Mouse (Mus musculus) MEL (cell line): Measurements from ENCODE around the gene Ppp1r11. TPM values are rescaled to one million over a fixed set of nuclear protein-coding genes. Genes with fewer than 3 reads are reported as not detected.

Experiments used
- DNase-seq: peaks from one replicate; pipeline ENCODE4 v3.0.0; 2011; ENCODE audit warnings: low read depth, low spot score
- H3K27ac ChIP-seq: 2 replicates; pipeline ENCODE4 v1.5.1; 2012; ENCODE audit warnings: low read depth, mild to moderate bottlenecking, control low read depth, low read length, moderate library complexity; ENCODE audit not compliant: control insufficient read depth
- H3K27me3 ChIP-seq, 2 experiments: fragments of 150-350 bp in 1 of 2; sonication (generic) in 1 of 2; 2 replicates each; pipeline ENCODE4 v1.6.1; 2012; ENCODE audit warnings: low read length in 2 of 2, mild to moderate bottlenecking in 2 of 2, improper control_type of control experiment in 1 of 2, moderate library complexity in 1 of 2; ENCODE audit not compliant: insufficient read depth in 2 of 2, control insufficient read depth in 1 of 2
- H3K36me3 ChIP-seq, 2 experiments: 2 replicates each; pipeline ENCODE4 v1.6.1; 2012 to 2014; ENCODE audit warnings: low read length in 2 of 2, improper control_type of control experiment in 1 of 2, inconsistent platforms in 1 of 2, mild to moderate bottlenecking in 1 of 2; ENCODE audit not compliant: insufficient read depth in 2 of 2, control insufficient read depth in 1 of 2
- H3K4me1 ChIP-seq, 2 experiments: fragments of 150-350 bp in 1 of 2; sonication (generic) in 1 of 2; 2 replicates each; pipeline ENCODE4 v1.6.1; 2012; ENCODE audit warnings: low read length in 2 of 2, improper control_type of control experiment in 1 of 2, mild to moderate bottlenecking in 1 of 2; ENCODE audit not compliant: insufficient read depth in 2 of 2, control insufficient read depth in 1 of 2
- H3K4me3 ChIP-seq, 2 experiments: fragments of 150-350 bp in 1 of 2; sonication (generic) in 1 of 2; 2 replicates each; pipeline ENCODE4 v1.5.1; 2012; ENCODE audit warnings: low read depth in 2 of 2, low read length in 2 of 2, mild to moderate bottlenecking in 2 of 2, moderate library complexity in 2 of 2, control low read depth in 1 of 2, improper control_type of control experiment in 1 of 2; ENCODE audit not compliant: control insufficient read depth in 1 of 2, insufficient read depth in 1 of 2
- H3K79me2 ChIP-seq: 2 replicates; pipeline ENCODE4 v1.6.1; 2012; ENCODE audit warnings: mild to moderate bottlenecking, low read length, moderate library complexity; ENCODE audit not compliant: control insufficient read depth, poor library complexity, insufficient read depth
- H3K9ac ChIP-seq: 2 replicates; pipeline ENCODE4 v1.6.1; 2012; ENCODE audit warnings: low read depth, mild to moderate bottlenecking, control low read depth, low read length, moderate library complexity; ENCODE audit not compliant: control insufficient read depth, poor library complexity, severe bottlenecking
- H3K9me3 ChIP-seq: fragments of 150-350 bp; sonication (generic); replicated peaks from 2 replicates; pipeline ENCODE4 v1.6.1; 2012; ENCODE audit warnings: mild to moderate bottlenecking, low read length, improper control_type of control experiment, moderate library complexity; ENCODE audit not compliant: insufficient read depth
- CHD1 ChIP-seq: IDR thresholded peaks from 2 replicates; pipeline ENCODE4 v1.6.1; 2012; ENCODE audit warnings: low read depth, mild to moderate bottlenecking, inconsistent platforms, low read length, improper control_type of control experiment
- EP300 ChIP-seq, 2 experiments: IDR thresholded peaks; 2 replicates each; pipeline ENCODE4 v1.6.1; 2011; ENCODE audit warnings: improper control_type of control experiment in 2 of 2, low read length in 2 of 2, low read depth in 1 of 2, mild to moderate bottlenecking in 1 of 2
- ETS1 ChIP-seq: IDR thresholded peaks from 2 replicates; pipeline ENCODE4 v1.6.1; 2012; ENCODE audit warnings: low read depth, mild to moderate bottlenecking, inconsistent platforms, low read length, improper control_type of control experiment, moderate library complexity
- GATA1 ChIP-seq: IDR thresholded peaks from 2 replicates; pipeline ENCODE4 v1.6.1; 2011; ENCODE audit warnings: low read depth, low read length, improper control_type of control experiment
- HCFC1 ChIP-seq: IDR thresholded peaks from 2 replicates; pipeline ENCODE4 v1.6.1; 2012; ENCODE audit warnings: low read depth, mild to moderate bottlenecking, inconsistent platforms, low read length, improper control_type of control experiment, moderate library complexity
- KAT2A ChIP-seq: conservative IDR thresholded peaks from 2 replicates; pipeline ENCODE4 v1.6.1; 2012; ENCODE audit warnings: low read depth, low read length, improper control_type of control experiment, inconsistent platforms
- MAFK ChIP-seq: IDR thresholded peaks from 2 replicates; pipeline ENCODE4 v1.6.1; 2011; ENCODE audit warnings: low read depth, mild to moderate bottlenecking, low read length, improper control_type of control experiment, borderline replicate concordance
- MAX ChIP-seq: IDR thresholded peaks from 2 replicates; pipeline ENCODE4 v1.6.1; 2011; ENCODE audit warnings: low read length, improper control_type of control experiment
- MXI1 ChIP-seq: IDR thresholded peaks from 2 replicates; pipeline ENCODE4 v1.6.1; 2011; ENCODE audit warnings: mild to moderate bottlenecking, low read depth, low read length, improper control_type of control experiment
- MYB ChIP-seq: IDR thresholded peaks from 2 replicates; pipeline ENCODE4 v1.6.1; 2011; ENCODE audit warnings: mild to moderate bottlenecking, low read depth, low read length, improper control_type of control experiment
- MYC ChIP-seq: IDR thresholded peaks from 2 replicates; pipeline ENCODE4 v1.6.1; 2011; ENCODE audit warnings: low read depth, mild to moderate bottlenecking, low read length, improper control_type of control experiment, moderate library complexity
- NRF1 ChIP-seq: IDR thresholded peaks from 2 replicates; pipeline ENCODE4 v1.6.1; 2014; ENCODE audit warnings: low read depth, mild to moderate bottlenecking, inconsistent platforms, low read length, improper control_type of control experiment, moderate library complexity; ENCODE audit not compliant: poor library complexity, insufficient read depth, severe bottlenecking
- POLR2A ChIP-seq, 2 experiments: IDR thresholded peaks; 2 replicates each; pipeline ENCODE4 v1.6.1; 2011 to 2012; ENCODE audit warnings: low read length in 2 of 2, mild to moderate bottlenecking in 2 of 2, control low read depth in 1 of 2, improper control_type of control experiment in 1 of 2, low read depth in 1 of 2, moderate library complexity in 1 of 2; ENCODE audit not compliant: control insufficient read depth in 1 of 2, insufficient read depth in 1 of 2, poor library complexity in 1 of 2
- POLR2AphosphoS2 ChIP-seq: IDR thresholded peaks from 2 replicates; pipeline ENCODE4 v1.6.1; 2011; ENCODE audit warnings: low read length, improper control_type of control experiment
- RAD21 ChIP-seq: IDR thresholded peaks from 2 replicates; pipeline ENCODE4 v1.6.1; 2011; ENCODE audit warnings: mild to moderate bottlenecking, low read depth, low read length, improper control_type of control experiment
- RCOR1 ChIP-seq: IDR thresholded peaks from 2 replicates; pipeline ENCODE4 v1.6.1; 2012; ENCODE audit warnings: low read depth, mild to moderate bottlenecking, inconsistent platforms, low read length, improper control_type of control experiment
- SIN3A ChIP-seq: IDR thresholded peaks from 2 replicates; pipeline ENCODE4 v1.6.1; 2012; ENCODE audit warnings: low read length, improper control_type of control experiment, inconsistent platforms
- TAL1 ChIP-seq: IDR thresholded peaks from 2 replicates; pipeline ENCODE4 v1.6.1; 2012; ENCODE audit warnings: mild to moderate bottlenecking, inconsistent platforms, low read length, moderate library complexity, mixed read lengths
- UBTF ChIP-seq: IDR thresholded peaks from 2 replicates; pipeline ENCODE4 v1.6.1; 2012; ENCODE audit warnings: low read depth, mild to moderate bottlenecking, inconsistent platforms, low read length, improper control_type of control experiment, moderate library complexity, borderline replicate concordance; ENCODE audit not compliant: insufficient read depth
- USF2 ChIP-seq, 2 experiments: IDR thresholded peaks; 2 replicates each; pipeline ENCODE4 v1.6.1; 2011 to 2012; ENCODE audit warnings: improper control_type of control experiment in 2 of 2, low read length in 2 of 2, borderline replicate concordance in 1 of 2, inconsistent platforms in 1 of 2, low read depth in 1 of 2, mild to moderate bottlenecking in 1 of 2; ENCODE audit not compliant: insufficient read depth in 1 of 2
- ZC3H11A ChIP-seq: IDR thresholded peaks from 2 replicates; pipeline ENCODE4 v1.6.1; 2012; ENCODE audit warnings: low read depth, mild to moderate bottlenecking, inconsistent platforms, low read length, improper control_type of control experiment
- ZKSCAN1 ChIP-seq: IDR thresholded peaks from 2 replicates; pipeline ENCODE4 v1.6.1; 2012; ENCODE audit warnings: low read depth, mild to moderate bottlenecking, inconsistent platforms, low read length, improper control_type of control experiment, moderate library complexity
- polyA plus RNA-seq, 2 experiments: library from polyadenylated mRNA; stranded (reverse) in 1 of 2; unstranded in 1 of 2; fragments of >175 nt in 1 of 2; fragments of >200 nt in 1 of 2; gene quantifications; 2 replicates each; pipeline versions ENCODE4 v1.2.1 to v1.2.4; 2012; ENCODE audit warnings: low replicate concordance in 2 of 2, low read depth in 1 of 2; ENCODE audit not compliant: insufficient read length in 2 of 2, insufficient read depth in 1 of 2, missing spikeins in 1 of 2
- total RNA-seq: library from RNA; depleted of rRNA; stranded (reverse); fragments of 300-350 nt; gene quantifications from 2 replicates; pipeline ENCODE4 v1.2.3, GENCODE M21; 2012

The Ppp1r11 gene
- total and polyA plus RNA-seq, 3 experiments = 138 to 146 TPM; not detected in 1

GRCm38 (mm10) chr17:36971172-36971850, 19.8 kb upstream of the Ppp1r11 start:
- Histone ChIP-seq H3K36me3 (no peaks in the 10 kb centered on the region), H3K27me3 (peaks cover 0 to 3% of the 10 kb centered on the region in 2 experiments; a peak in 1 of 4 replicates), H3K79me2 (no peaks in the 10 kb centered on the region), H3K27ac (no peak overlapping the region), H3K4me1 (no peaks in the 10 kb centered on the region), H3K9me3 (no peaks in the 10 kb centered on the region), H3K4me3 (no peak overlapping the region), H3K9ac (no peak overlapping the region)
- no peak for DNase-seq
- TF ChIP-seq NRF1 = no peak

GRCm38 (mm10) chr17:36970316-36970890, 18.9 kb upstream of the Ppp1r11 start:
- no peak for DNase-seq
- no peak overlapping the region for H3K27ac ChIP-seq
- no peaks in the 10 kb centered on the region for H3K36me3 ChIP-seq
- H3K4me3 ChIP-seq = no peak overlapping the region
- H3K9me3 ChIP-seq = no peaks in the 10 kb centered on the region
- H3K79me2 ChIP-seq = no peaks in the 10 kb centered on the region
- no peak overlapping the region for H3K9ac ChIP-seq
- peaks cover 0 to 3% of the 10 kb centered on the region in 2 experiments; a peak in 1 of 4 replicates for H3K27me3 ChIP-seq
- no peak for TF ChIP-seq UBTF
- TF ChIP-seq GATA1 = no peak
- TF ChIP-seq POLR2AphosphoS2 = no peak
- no peak for TF ChIP-seq POLR2A (IDR thresholded peaks at IDR 0.05; ENCODE audit: control insufficient read depth in 1 of 2, insufficient read depth in 1 of 2, low read depth in 1 of 2, low read length in 2 of 2, poor library complexity in 1 of 2)
- no peak for TF ChIP-seq RCOR1
- TF ChIP-seq MAFK = no peak
- no peak for TF ChIP-seq MXI1
- TF ChIP-seq NRF1 = no peak
- TF ChIP-seq USF2 (IDR thresholded peaks at IDR 0.05; ENCODE audit: borderline replicate concordance in 1 of 2, insufficient read depth in 1 of 2, low read depth in 1 of 2, low read length in 2 of 2) = no peak
- no peaks in the 10 kb centered on the region for H3K4me1 ChIP-seq

DNA sequence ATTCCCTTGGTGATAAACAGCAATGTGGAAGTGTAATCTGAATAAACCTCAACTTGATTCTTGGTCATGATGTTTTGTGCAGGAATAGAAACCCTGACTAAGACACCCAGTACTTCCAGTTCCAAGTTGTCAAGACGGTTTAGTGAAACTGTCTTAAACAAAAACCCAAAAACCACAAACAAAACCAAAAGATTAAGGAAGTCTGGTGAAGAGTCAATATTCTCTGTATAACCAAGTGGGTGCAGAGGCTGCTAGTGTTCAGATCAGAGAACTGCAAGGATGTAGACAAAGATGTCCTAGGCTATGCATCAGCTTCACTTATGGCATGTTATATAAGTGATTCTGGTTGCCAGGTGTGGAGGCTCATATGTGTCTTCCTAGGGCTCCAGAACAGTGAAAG, 15.3 kb upstream of the Ppp1r11 start:
- H3K27ac ChIP-seq = no peak overlapping the region
- H3K79me2 ChIP-seq = no peaks in the 10 kb centered on the region
- no peaks in the 10 kb centered on the region for H3K36me3 ChIP-seq
- no peaks in the 10 kb centered on the region for H3K4me1 ChIP-seq
- no peak for TF ChIP-seq MXI1
- TF ChIP-seq RCOR1 = no peak
- no peak for TF ChIP-seq KAT2A
- no peak for TF ChIP-seq MYC
- TF ChIP-seq MAX = no peak
- TF ChIP-seq HCFC1 = no peak
- no peak for TF ChIP-seq ETS1
- no peak for TF ChIP-seq EP300 (IDR thresholded peaks at IDR 0.05; ENCODE audit: low read depth in 1 of 2, low read length in 2 of 2)
- no peak for TF ChIP-seq CHD1
- no peak for TF ChIP-seq UBTF
- TF ChIP-seq ZKSCAN1 = no peak
- TF ChIP-seq MYB = no peak
- TF ChIP-seq TAL1 = no peak
- TF ChIP-seq ZC3H11A = no peak
- TF ChIP-seq POLR2A (IDR thresholded peaks at IDR 0.05; ENCODE audit: control insufficient read depth in 1 of 2, insufficient read depth in 1 of 2, low read depth in 1 of 2, low read length in 2 of 2, poor library complexity in 1 of 2) = no peak
- no peak for TF ChIP-seq RAD21
- no peak for TF ChIP-seq SIN3A
- peaks cover 0 to 3% of the 10 kb centered on the region in 2 experiments; a peak in 2 of 4 replicates for H3K27me3 ChIP-seq
- no peak overlapping the region for H3K4me3 ChIP-seq
- DNase-seq = peak; percentile 10
- no peak overlapping the region for H3K9ac ChIP-seq
- H3K9me3 ChIP-seq = no peaks in the 10 kb centered on the region
